Mouse (Mus musculus) ES-E14 (cell line): ENCODE data around the gene Kat6b. TPM values are rescaled to one million over a fixed set of nuclear protein-coding genes. Genes with fewer than 3 reads are reported as not detected.

Source experiments
- DNase-seq: peaks from one replicate; pipeline ENCODE4 v3.0.0-alpha.2; 2013; ENCODE audit warnings: low read depth, low spot score
- H3K27ac ChIP-seq: 2 replicates; pipeline ENCODE4 v1.5.1; 2012; ENCODE audit warnings: low read depth, mild to moderate bottlenecking, low read length, moderate library complexity, mixed read lengths; ENCODE audit not compliant: poor library complexity, insufficient read depth, severe bottlenecking
- H3K36me3 ChIP-seq: 2 replicates; pipeline ENCODE4 v1.6.1; 2012; ENCODE audit warnings: mild to moderate bottlenecking, low read length, moderate library complexity, mixed read lengths; ENCODE audit not compliant: control insufficient read depth, poor library complexity, insufficient read depth, severe bottlenecking
- H3K4me1 ChIP-seq, 2 experiments: fragments of 150-350 bp in 1 of 2; sonication (generic) in 1 of 2; 2 replicates each; pipeline ENCODE4 v1.6.1; 2012; ENCODE audit warnings: low read length in 2 of 2, mild to moderate bottlenecking in 1 of 2, mixed read lengths in 1 of 2; ENCODE audit not compliant: control insufficient read depth in 2 of 2, insufficient read depth in 2 of 2, poor library complexity in 1 of 2
- H3K4me3 ChIP-seq, 2 experiments: fragments of 150-350 bp in 1 of 2; sonication (generic) in 1 of 2; 2 replicates each; pipeline ENCODE4 v1.5.1; 2012; ENCODE audit warnings: low read length in 2 of 2, low read depth in 1 of 2, mild to moderate bottlenecking in 1 of 2, mixed read lengths in 1 of 2; ENCODE audit not compliant: insufficient read depth in 1 of 2, poor library complexity in 1 of 2, severe bottlenecking in 1 of 2
- H3K9ac ChIP-seq: 2 replicates; pipeline ENCODE4 v1.6.1; 2012; ENCODE audit warnings: low read depth, mild to moderate bottlenecking, low read length, mixed read lengths; ENCODE audit not compliant: poor library complexity, insufficient read depth, severe bottlenecking
- H3K9me3 ChIP-seq: fragments of 150-350 bp; sonication (generic); 2 replicates; pipeline ENCODE4 v1.6.1; 2012; ENCODE audit warnings: low read depth, mild to moderate bottlenecking, low read length; ENCODE audit not compliant: control insufficient read depth, insufficient read depth
- CHD2 ChIP-seq: IDR thresholded peaks from 2 replicates; pipeline ENCODE4 v1.6.1; 2014; ENCODE audit warnings: mild to moderate bottlenecking, low read depth, low read length, inconsistent platforms
- HCFC1 ChIP-seq: IDR thresholded peaks from 2 replicates; pipeline ENCODE4 v1.6.1; 2012; ENCODE audit warnings: low read length, inconsistent platforms, borderline replicate concordance; ENCODE audit not compliant: insufficient read depth
- MAFK ChIP-seq: IDR thresholded peaks from 2 replicates; pipeline ENCODE4 v1.6.1; 2014; ENCODE audit warnings: mild to moderate bottlenecking, low read depth, low read length, inconsistent platforms; ENCODE audit not compliant: insufficient read depth
- ZC3H11A ChIP-seq: IDR thresholded peaks from 2 replicates; pipeline ENCODE4 v1.6.1; 2012; ENCODE audit warnings: low read depth, mild to moderate bottlenecking, inconsistent platforms, low read length, borderline replicate concordance
- ZNF384 ChIP-seq: IDR thresholded peaks from 2 replicates; pipeline ENCODE4 v1.6.1; 2012; ENCODE audit warnings: low read depth, low read length, inconsistent platforms
- in situ Hi-C, 2 experiments: fragments of 600-800 bp; cut with MboI; formaldehyde crosslinking; loops; one replicate each; pipeline ENCODE4 v1.15.1; 2025; ENCODE audit warnings: low sequenced_read_pairs in 2 of 2, inconsistent platforms in 1 of 2; ENCODE audit not compliant: unreplicated experiment in 2 of 2
- total RNA-seq: library from RNA; depleted of rRNA; stranded (reverse); fragments of 300-350 nt; gene quantifications from 2 replicates; pipeline ENCODE4 v1.2.3, GENCODE M21; 2012

Kat6b gene
- total RNA-seq, 1 experiment: 172 TPM

DNA sequence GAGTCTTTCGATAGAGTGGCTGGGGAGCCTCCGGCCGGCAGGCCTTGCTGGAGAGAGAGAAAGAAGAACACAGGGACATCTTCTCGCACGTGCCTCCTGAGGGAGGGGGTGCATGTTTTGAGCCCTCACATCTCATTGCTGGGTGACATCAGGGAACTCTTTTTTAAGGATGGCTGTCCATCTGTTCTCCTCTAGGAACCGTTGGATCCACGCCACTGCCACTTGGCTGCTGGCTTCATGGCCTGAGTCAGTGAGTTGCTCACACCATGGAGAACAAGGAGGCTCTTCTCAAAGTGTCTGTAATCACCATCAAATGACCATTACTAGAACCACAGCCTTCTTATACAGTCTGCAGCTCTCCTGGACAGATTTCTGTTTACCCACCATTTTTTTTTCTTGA is 108.4 kb downstream of the Kat6b start:
- TF ChIP-seq ZNF384: no peak
- DNase-seq: no peak
- no peaks in the 10 kb centered on the region for H3K9me3 ChIP-seq
- H3K27ac ChIP-seq: no peak overlapping the region
- no peak overlapping the region for H3K9ac ChIP-seq
- H3K4me1 ChIP-seq: peaks cover 4 to 14% of the 10 kb centered on the region in 2 experiments; a peak in 3 of 4 replicates
- H3K4me3 ChIP-seq: no peak overlapping the region
- H3K36me3 ChIP-seq: peaks cover 2% of the 10 kb centered on the region; the same call in 1 of the 2 replicates
- in situ Hi-C loops: loop anchor here in 1 of 2 experiments (25.0 kb wide), 1 partner anchor 452 kb away; no protein-coding TSS in a partner anchor

DNA sequence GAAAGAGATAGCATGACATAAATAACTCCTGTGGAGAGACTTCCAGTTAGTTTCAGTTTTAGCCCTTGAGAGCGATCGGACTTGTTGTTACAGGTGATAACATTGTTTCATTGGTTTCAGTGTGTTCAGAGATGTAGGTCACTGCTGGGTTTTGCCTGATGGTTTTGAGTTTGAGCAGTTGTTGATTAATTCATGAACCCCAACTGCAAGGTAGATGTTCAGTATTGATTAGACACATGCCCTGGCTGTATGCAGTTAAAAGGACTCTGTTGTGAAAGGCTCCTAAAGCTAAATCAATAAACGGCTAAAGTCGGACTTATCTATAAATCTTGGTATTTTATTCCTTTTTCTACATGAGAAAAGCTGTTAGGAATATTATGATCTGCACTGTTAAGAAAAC is 109.0 kb downstream of the Kat6b start:
- no peak for DNase-seq
- Histone ChIP-seq H3K4me3 (no peak overlapping the region), H3K36me3 (peaks cover 1% of the 10 kb centered on the region; the same call in 1 of the 2 replicates), H3K27ac (no peak overlapping the region), H3K9ac (no peak overlapping the region), H3K9me3 (no peaks in the 10 kb centered on the region), H3K4me1 (peaks cover 4 to 14% of the 10 kb centered on the region in 2 experiments; a peak in 3 of 4 replicates)
- TF ChIP-seq ZC3H11A (no peak), CHD2 (no peak), HCFC1 (no peak), MAFK (no peak), ZNF384 (no peak)
- in situ Hi-C loops: loop anchor here in 1 of 2 experiments (25.0 kb wide), 1 partner anchor 453 kb away; no protein-coding TSS in a partner anchor

DNA sequence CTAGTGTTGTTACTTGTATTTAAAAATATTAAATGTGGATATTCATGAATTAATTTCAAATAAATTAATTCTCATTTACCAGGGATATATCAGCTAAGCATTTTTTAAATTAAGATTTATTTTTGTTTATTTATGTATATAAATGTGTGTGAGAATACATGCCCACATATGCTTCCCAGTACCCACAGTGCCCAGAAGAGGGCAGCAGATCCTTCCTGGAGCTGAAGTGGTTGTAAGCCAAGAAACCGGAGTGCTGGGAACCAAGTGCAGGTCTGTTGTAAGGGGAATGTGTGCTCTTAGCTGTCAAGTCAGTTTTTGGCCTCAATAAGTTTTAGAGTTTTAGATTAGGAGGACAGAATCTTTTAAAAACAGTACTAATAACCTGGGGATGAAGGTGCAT is 110.9 kb downstream of the Kat6b start:
- H3K9ac ChIP-seq: no peak overlapping the region
- H3K4me1 ChIP-seq: peaks cover 2 to 7% of the 10 kb centered on the region in 2 experiments; a peak in 2 of 4 replicates
- DNase-seq: peak; percentile 51
- H3K4me3 ChIP-seq: no peak overlapping the region
- no peak overlapping the region for H3K27ac ChIP-seq
- no peaks in the 10 kb centered on the region for H3K9me3 ChIP-seq
- in situ Hi-C loops: loop anchor here in 1 of 2 experiments (25.0 kb wide), 1 partner anchor 455 kb away; no protein-coding TSS in a partner anchor
- peaks cover 1% of the 10 kb centered on the region; the same call in 1 of the 2 replicates for H3K36me3 ChIP-seq
- no peak for TF ChIP-seq CHD2
- TF ChIP-seq HCFC1: no peak
- TF ChIP-seq ZNF384: no peak
- 0 out of 2 replicates have a peak, but pooled peaks have one; percentile 21 for TF ChIP-seq ZC3H11A
- TF ChIP-seq MAFK: no peak

DNA sequence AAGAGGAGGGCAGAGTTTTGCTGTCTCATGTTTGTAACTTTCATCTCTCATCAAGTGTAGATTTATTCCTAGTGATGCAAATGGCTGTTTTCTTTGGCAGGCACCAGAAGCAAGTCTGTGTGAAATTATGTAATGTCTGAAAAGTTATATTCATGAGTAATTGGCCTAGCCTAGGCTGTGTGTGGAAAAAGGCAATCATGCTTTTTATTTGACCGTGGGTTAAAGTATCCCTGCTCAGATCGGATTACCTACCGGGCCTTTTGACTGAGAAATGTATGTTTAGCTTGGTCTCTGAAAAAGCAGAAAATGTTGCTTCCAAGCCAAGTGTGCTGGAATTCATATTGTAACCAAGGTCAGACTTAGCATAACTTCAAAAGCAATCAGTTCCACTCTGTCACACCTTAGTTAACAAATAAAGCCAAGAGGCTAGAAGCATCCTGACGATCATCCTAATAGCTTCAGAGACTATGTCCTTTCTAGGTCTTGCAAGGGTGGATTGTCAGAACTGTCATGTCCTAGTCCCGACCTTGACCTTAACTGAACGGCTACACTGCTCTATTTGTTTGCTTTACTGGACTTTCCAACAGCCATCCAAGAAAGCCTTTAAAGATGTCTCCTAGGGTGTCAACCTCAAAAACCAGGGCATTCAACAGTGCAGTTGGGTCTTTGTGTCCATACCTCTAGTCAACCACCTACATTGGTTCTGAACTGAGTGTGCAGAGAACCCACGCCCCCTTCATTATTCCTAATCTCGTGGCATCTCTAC is 111.9 kb downstream of the Kat6b start:
- Histone ChIP-seq H3K9me3 (no peaks in the 10 kb centered on the region), H3K4me1 (peaks cover 2 to 7% of the 10 kb centered on the region in 2 experiments; a peak in 2 of 4 replicates), H3K4me3 (no peak overlapping the region), H3K9ac (no peak overlapping the region), H3K36me3 (peaks cover 1% of the 10 kb centered on the region; the same call in 1 of the 2 replicates), H3K27ac (no peak overlapping the region)
- DNase-seq: peak; percentile 28
- TF ChIP-seq MAFK: no peak
- TF ChIP-seq ZC3H11A: no peak
- no peak for TF ChIP-seq CHD2
- in situ Hi-C loops: loop anchor here in 1 of 2 experiments (25.0 kb wide), 1 partner anchor 456 kb away; no protein-coding TSS in a partner anchor
